Mouse (Mus musculus) small intestine, adult 2 months (tissue): Measurements from ENCODE around the gene Klc2. TPM values are rescaled to one million over a fixed set of nuclear protein-coding genes. Genes with fewer than 3 reads are reported as not detected.

Source experiments
- H3K27ac ChIP-seq: fragments of 200-500 bp; 2 replicates; pipeline ENCODE4 v1.5.1; 2012; ENCODE audit warnings: low read depth, low read length, control low read depth, inconsistent platforms; ENCODE audit not compliant: insufficient read depth
- H3K27me3 ChIP-seq: fragments of 200-500 bp; 2 replicates; pipeline ENCODE4 v1.6.1; 2012; ENCODE audit warnings: mild to moderate bottlenecking, moderate library complexity, low read length, inconsistent platforms; ENCODE audit not compliant: control insufficient read depth, insufficient read depth
- H3K36me3 ChIP-seq: fragments of 200-500 bp; 2 replicates; pipeline ENCODE4 v1.6.1; 2012; ENCODE audit warnings: mild to moderate bottlenecking, low read length, control low read depth, inconsistent platforms; ENCODE audit not compliant: control insufficient read depth, insufficient read depth
- H3K4me1 ChIP-seq: fragments of 200-500 bp; 2 replicates; pipeline ENCODE4 v1.6.1; 2012; ENCODE audit warnings: low read length, inconsistent platforms, mixed read lengths; ENCODE audit not compliant: control insufficient read depth, insufficient read depth, insufficient read length
- H3K4me3 ChIP-seq: fragments of 200-500 bp; 2 replicates; pipeline ENCODE4 v1.5.1; 2012; ENCODE audit warnings: low read depth, mild to moderate bottlenecking, control low read depth, inconsistent platforms, low read length, moderate library complexity
- CTCF ChIP-seq: fragments of 200-500 bp; IDR thresholded peaks from 2 replicates; pipeline ENCODE4 v1.5.1; 2012; ENCODE audit warnings: low read depth, mild to moderate bottlenecking, control low read depth, inconsistent platforms, low read length, moderate library complexity, mixed read lengths; ENCODE audit not compliant: insufficient replicate concordance, insufficient read length; ENCODE audit errors: extremely low read depth
- POLR2A ChIP-seq: fragments of 200-500 bp; IDR thresholded peaks from 2 replicates; pipeline ENCODE4 v1.6.1; 2012; ENCODE audit warnings: low read depth, mild to moderate bottlenecking, control low read depth, inconsistent platforms, low read length, moderate library complexity
- WGBS: fragments of 180-500 bp; shearing (Covaris S2); methylation state at CpG from one replicate; pipeline ENCODE4 v1.1.7; 2018; 5-methylcytosine and 5-hydroxymethylcytosine counted together
- polyA plus RNA-seq: library from polyadenylated mRNA; depleted of rRNA; stranded (reverse); fragments of >200 nt; gene quantifications from 2 replicates; pipeline ENCODE4 v1.2.3, GENCODE M21; 2012

Klc2 gene
- polyA plus RNA-seq, 1 experiment = 19.8 TPM

DNA sequence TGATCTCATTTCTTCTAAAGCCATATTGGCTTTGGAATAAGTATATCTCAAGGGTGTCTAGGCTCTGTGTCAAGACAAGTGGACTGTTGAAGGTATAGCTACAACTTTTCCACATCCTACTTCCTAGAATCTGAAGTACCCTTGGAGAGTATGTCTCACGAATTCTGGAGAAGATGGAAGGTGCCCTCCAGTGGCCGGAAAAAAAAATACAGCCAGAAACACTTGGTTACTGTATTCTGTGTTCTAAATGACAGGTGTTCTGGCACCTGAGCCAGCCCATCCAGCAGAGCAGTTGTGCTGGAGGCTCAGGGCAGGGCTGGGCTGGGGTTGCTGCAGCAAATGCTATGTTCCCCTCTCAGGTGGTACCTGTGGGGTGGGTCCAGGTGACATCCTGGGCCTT is 21.3 kb upstream of the Klc2 start:
- H3K4me1 ChIP-seq = no peaks in the 10 kb centered on the region
- 0% methylated on average over 2 of the region's 2 CpGs for WGBS
- TF ChIP-seq CTCF = no peak
- TF ChIP-seq POLR2A = no peak
- H3K27me3 ChIP-seq = no peaks in the 10 kb centered on the region
- no peak overlapping the region for H3K27ac ChIP-seq
- H3K4me3 ChIP-seq = no peak overlapping the region
- H3K36me3 ChIP-seq = peaks cover 2% of the 10 kb centered on the region; the same call in 1 of the 2 replicates

DNA sequence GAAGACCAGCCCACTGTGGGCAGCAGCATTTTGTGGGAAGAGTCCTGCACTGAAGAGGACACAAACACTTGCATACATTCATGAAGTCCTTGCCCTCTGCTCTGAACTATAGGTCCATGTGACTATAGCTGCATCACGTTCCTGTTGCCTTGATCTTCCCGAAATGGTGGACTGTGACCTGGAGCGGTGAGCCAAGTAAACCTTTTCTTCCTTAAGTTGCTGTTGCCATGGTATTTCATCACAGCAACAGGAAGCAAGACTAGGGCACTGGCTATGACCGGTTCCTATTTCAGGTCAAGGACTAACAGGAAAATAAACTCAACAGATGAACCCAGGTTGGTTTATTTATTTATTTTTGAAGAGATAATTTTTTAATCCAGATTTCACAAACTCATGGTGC is 12.9 kb upstream of the Klc2 start:
- H3K27me3 ChIP-seq = no peaks in the 10 kb centered on the region
- no peak overlapping the region for H3K27ac ChIP-seq
- H3K36me3 ChIP-seq = peaks cover 3% of the 10 kb centered on the region; the same call in 1 of the 2 replicates
- H3K4me3 ChIP-seq = no peak overlapping the region
- TF ChIP-seq POLR2A = no peak
- TF ChIP-seq CTCF = no peak
- H3K4me1 ChIP-seq = peaks cover 4% of the 10 kb centered on the region; the same call in 1 of the 2 replicates
- WGBS = 23% methylated on average over 4 of the region's 4 CpGs

DNA sequence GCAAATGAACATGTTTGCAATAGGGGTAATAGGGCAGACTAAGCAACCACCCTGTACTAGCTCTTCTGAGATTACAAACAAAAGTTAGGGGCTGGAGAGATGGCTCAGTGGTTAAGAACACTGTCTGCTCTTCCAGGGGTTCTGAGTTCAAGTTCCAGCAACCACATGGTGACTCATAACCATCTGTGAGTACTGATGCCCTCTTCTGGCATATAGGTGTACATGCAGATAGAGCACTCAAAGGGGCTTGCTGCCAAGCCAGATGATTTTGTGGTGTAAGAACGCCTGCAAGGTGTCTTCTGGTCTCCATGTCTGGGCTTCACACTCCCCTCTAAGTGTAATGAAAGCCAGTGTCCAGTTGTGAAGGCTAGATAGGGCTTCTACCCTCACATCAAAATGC is 11.4 kb upstream of the Klc2 start:
- no peak overlapping the region for H3K27ac ChIP-seq
- peaks cover 4% of the 10 kb centered on the region; the same call in 1 of the 2 replicates for H3K4me1 ChIP-seq
- peaks cover 3% of the 10 kb centered on the region; the same call in 1 of the 2 replicates for H3K36me3 ChIP-seq
- H3K4me3 ChIP-seq = no peak overlapping the region
- TF ChIP-seq POLR2A (no peak), CTCF (no peak)
- no peaks in the 10 kb centered on the region for H3K27me3 ChIP-seq
- 46% methylated on average over 1 of the region's 1 CpGs for WGBS

DNA sequence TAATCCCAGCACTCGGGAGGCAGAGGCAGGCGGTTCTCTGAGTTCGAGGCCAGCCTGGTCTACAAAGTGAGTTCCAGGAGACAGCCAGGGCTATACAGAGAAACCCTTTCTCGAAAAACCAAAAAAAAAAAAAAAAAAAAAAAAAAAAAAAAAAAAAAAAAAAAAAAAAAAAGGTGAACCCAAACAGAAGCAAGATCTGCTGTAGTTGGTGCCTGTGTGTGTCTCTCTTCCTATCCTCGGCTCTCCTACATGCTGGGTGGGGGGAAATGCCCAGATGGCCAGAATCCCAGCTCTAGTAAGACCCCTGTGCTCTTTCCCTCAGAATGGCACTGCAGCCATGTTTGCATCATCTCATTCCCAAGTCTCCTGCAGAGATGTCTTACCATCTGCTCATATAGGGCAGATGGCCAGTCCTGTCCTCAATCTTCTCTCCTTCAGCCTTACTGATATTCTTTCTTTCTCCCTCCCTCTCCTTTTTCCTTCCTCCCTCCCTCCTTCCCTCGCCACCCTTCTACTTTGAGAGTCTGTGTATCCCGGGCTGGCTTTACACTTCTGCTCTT is 5.8 kb upstream of the Klc2 start:
- no peak overlapping the region for H3K27ac ChIP-seq
- no peaks in the 10 kb centered on the region for H3K27me3 ChIP-seq
- H3K4me3 ChIP-seq = no peak overlapping the region
- TF ChIP-seq POLR2A = no peak
- no peak for TF ChIP-seq CTCF
- H3K36me3 ChIP-seq = no peaks in the 10 kb centered on the region
- WGBS = 63% methylated on average over 7 of the region's 7 CpGs
- no peaks in the 10 kb centered on the region for H3K4me1 ChIP-seq

- Histone ChIP-seq H3K4me1 (no peaks in the 10 kb centered on the region), H3K36me3 (no peaks in the 10 kb centered on the region), H3K27me3 (no peaks in the 10 kb centered on the region), H3K27ac (no peak overlapping the region), H3K4me3 (no peak overlapping the region)
- 87% methylated on average over 3 of the region's 3 CpGs for WGBS
- no peak for TF ChIP-seq CTCF
- TF ChIP-seq POLR2A = no peak
Observed at GRCm38 (mm10) chr19:5123241-5123640, 4.9 kb upstream of the Klc2 start.

DNA sequence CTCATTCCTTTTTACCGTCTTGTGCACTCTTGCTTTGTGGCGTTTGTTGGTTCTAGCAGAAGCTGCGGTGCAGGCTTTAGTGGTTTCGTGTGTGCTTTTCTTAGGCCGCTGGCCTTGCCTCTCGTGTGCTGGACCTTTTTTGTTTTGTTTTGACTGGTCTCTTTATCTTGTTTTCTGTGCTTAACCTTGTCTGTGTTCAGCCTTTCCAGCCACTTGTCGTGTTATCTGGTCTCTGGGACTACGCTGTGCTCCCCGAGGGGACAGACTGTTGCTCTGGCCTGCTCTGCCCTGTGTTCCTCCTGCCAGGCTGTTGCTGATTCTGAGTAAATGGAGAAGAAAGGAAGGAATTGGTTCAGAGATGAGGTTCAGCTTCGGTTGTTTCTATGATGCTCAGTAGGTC is 4.1 kb upstream of the Klc2 start:
- 77% methylated on average over 10 of the region's 10 CpGs for WGBS
- no peak overlapping the region for H3K4me3 ChIP-seq
- no peaks in the 10 kb centered on the region for H3K4me1 ChIP-seq
- H3K27me3 ChIP-seq = no peaks in the 10 kb centered on the region
- no peak overlapping the region for H3K27ac ChIP-seq
- no peaks in the 10 kb centered on the region for H3K36me3 ChIP-seq
- TF ChIP-seq CTCF (no peak), POLR2A (no peak)

- peaks cover 4% of the 10 kb centered on the region for H3K4me1 ChIP-seq
- no peaks in the 10 kb centered on the region for H3K27me3 ChIP-seq
- no peak overlapping the region for H3K27ac ChIP-seq
- WGBS = under 1% methylated on average over 81 of the region's 83 CpGs
- peak overlapping the region; percentile 80 for H3K4me3 ChIP-seq
- H3K36me3 ChIP-seq = no peaks in the 10 kb centered on the region
- TF ChIP-seq CTCF = peak; percentile 81
- TF ChIP-seq POLR2A = peak; percentile 32; the same call in 1 of the 2 replicates
Observed at GRCm38 (mm10) chr19:5117494-5118383, 621 bp downstream of the Klc2 start.
